ENCODE assay signal across 24 mouse cellular contexts in genomic region chr11:72997529-72998326, GRCm38 (mm10). TPM values are rescaled to one million over a fixed set of nuclear protein-coding genes. Genes with fewer than 3 reads are reported as not detected.
DNase-seq lines count a peak whose midpoint lies in the region; ATAC-seq and TF ChIP-seq lines count a peak whose summit lies in the region.
"Had no signal": no experiment of that assay in that cellular context is flagged by ENCODE, and none has a peak within 500 bp of the region (broad histone marks: within the 10 kb centered on the region; RNA-seq: fewer than 3 reads in every experiment).

No protein-coding gene starts in this region.

- H3K27ac ChIP-seq in liver, embryonic 12.5 days = peak overlapping the region; percentile 18; the same call in 1 of the 2 replicates
- no peak overlapping the region for H3K27ac ChIP-seq in liver, postnatal 0 days (ENCODE audit: low read depth)
- H3K27ac ChIP-seq: embryonic facial prominence, embryonic 12.5 days; hindbrain, embryonic 10.5 days; hindbrain, postnatal 0 days; limb, embryonic 13.5 days; neural tube, embryonic 12.5 days had no signal

- no peak for TF ChIP-seq EP300 in liver, postnatal 0 days (IDR thresholded peaks at IDR 0.05; ENCODE audit: low read depth)

- H3K4me1 ChIP-seq in liver, embryonic 12.5 days = peaks cover 36% of the 10 kb centered on the region
- peaks cover 15% of the 10 kb centered on the region for H3K4me1 ChIP-seq in liver, postnatal 0 days (ENCODE audit: insufficient read depth)
- H3K4me1 ChIP-seq in G1E (ENCODE audit: insufficient read depth, low read depth, low read length) = peaks cover 37% of the 10 kb centered on the region
- H3K4me1 ChIP-seq: embryonic facial prominence, embryonic 12.5 days; neural tube, embryonic 12.5 days had no signal

- intact Hi-C loops in left cerebral cortex, postnatal 10 days (cut with DNase I) = no loop called here

- no peak for DNase-seq in liver, postnatal 0 days
- DNase-seq in G1E (ENCODE audit: low spot score) (peak; percentile 55), ZHBTc4 (ENCODE audit: low read depth, low spot score) (peak; percentile 56)
- no peak for DNase-seq in cerebellum, adult 9-10 months
- DNase-seq in left cerebral cortex, postnatal 10 days (ENCODE audit: extremely low spot score in 1 of 2, low spot score in 2 of 2) = no peak
- no peak for DNase-seq in gastrocnemius, adult 8-10 months (ENCODE audit: low spot score in 2 of 2)
- DNase-seq: adrenal gland, postnatal 14 days; cerebellum, adult 11 months; cerebellum, postnatal 14 days; gastrocnemius, postnatal 14 days; kidney, adult 2 months; spleen, adult 18-20 months; thymus, adult 18-20 months had no signal

- no peaks in the 10 kb centered on the region for H3K36me3 ChIP-seq in liver, embryonic 12.5 days
- H3K36me3 ChIP-seq in liver, postnatal 0 days (replicated peaks; ENCODE audit: insufficient read depth, low read length) = no peaks in the 10 kb centered on the region
- no peaks in the 10 kb centered on the region for H3K36me3 ChIP-seq in G1E (replicated peaks)
- H3K36me3 ChIP-seq: embryonic facial prominence, embryonic 12.5 days; hindbrain, embryonic 10.5 days; limb, embryonic 13.5 days; neural tube, embryonic 12.5 days had no signal

- TF ChIP-seq CTCF in liver, postnatal 0 days (IDR thresholded peaks at IDR 0.05; ENCODE audit: low read depth) = no peak
- TF ChIP-seq CTCF in G1E (IDR thresholded peaks at IDR 0.05; ENCODE audit: low read depth, low read length) = no peak

- H3K4me3 ChIP-seq in liver, embryonic 12.5 days = no peak overlapping the region
- no peak overlapping the region for H3K4me3 ChIP-seq in liver, postnatal 0 days (ENCODE audit: low read depth, low read length)
- H3K4me3 ChIP-seq in G1E (ENCODE audit: low read depth, low read length) = peak overlapping the region; percentile 27; the same call in 1 of the 2 replicates
- H3K4me3 ChIP-seq: embryonic facial prominence, embryonic 12.5 days; erythroblast, embryonic 14.5 days; hindbrain, embryonic 10.5 days; limb, embryonic 13.5 days; neural tube, embryonic 12.5 days had no signal

- no peak for ATAC-seq in liver, embryonic 12.5 days
- ATAC-seq in liver, postnatal 0 days = no peak
- ATAC-seq in G1E (ENCODE audit: extremely low read depth, insufficient number of reproducible peaks, low FRiP score, poor library complexity, severe bottlenecking) = peak; percentile 40; the same call in 1 of the 2 replicates
- 0 out of 2 replicates have a peak, but pooled peaks have one; percentile 4 for ATAC-seq in megakaryocyte progenitor cell, adult 5-6 weeks (replicated peaks; ENCODE audit: poor library complexity)
- ATAC-seq: CD4-positive, CD25-positive, alpha-beta regulatory T cell, adult 4 months; forebrain, embryonic 14.5 days; hindbrain, postnatal 0 days had no signal

- no peaks in the 10 kb centered on the region for H3K27me3 ChIP-seq in liver, embryonic 12.5 days (replicated peaks)
- H3K27me3 ChIP-seq in liver, postnatal 0 days (ENCODE audit: insufficient read depth, low read length) = no peaks in the 10 kb centered on the region
- H3K27me3 ChIP-seq in G1E (ENCODE audit: insufficient read depth, low read length) = peaks cover 13% of the 10 kb centered on the region; the same call in 1 of the 2 replicates
- H3K27me3 ChIP-seq: embryonic facial prominence, embryonic 12.5 days; limb, embryonic 13.5 days; neural tube, embryonic 12.5 days had no signal

- no peaks in the 10 kb centered on the region for H3K9me3 ChIP-seq in liver, embryonic 12.5 days (replicated peaks)
- H3K9me3 ChIP-seq in liver, postnatal 0 days (ENCODE audit: low read length) = no peaks in the 10 kb centered on the region
- no peaks in the 10 kb centered on the region for H3K9me3 ChIP-seq in G1E (replicated peaks)
- H3K9me3 ChIP-seq: embryonic facial prominence, embryonic 12.5 days; hindbrain, embryonic 10.5 days; limb, embryonic 13.5 days; neural tube, embryonic 12.5 days had no signal

- no peak overlapping the region for H3K9ac ChIP-seq in liver, embryonic 12.5 days
- no peak overlapping the region for H3K9ac ChIP-seq in liver, postnatal 0 days (replicated peaks)
- H3K9ac ChIP-seq: embryonic facial prominence, embryonic 12.5 days; limb, embryonic 13.5 days; neural tube, embryonic 12.5 days had no signal

- WGBS in liver, embryonic 12.5 days (ENCODE audit: insufficient replicate concordance) = 36% methylated on average over 13 of the region's 13 CpGs
- 45% methylated on average over 13 of the region's 13 CpGs for WGBS in liver, postnatal 0 days (ENCODE audit: insufficient replicate concordance)

- no peak overlapping the region for H3K4me2 ChIP-seq in liver, embryonic 12.5 days
- H3K4me2 ChIP-seq in liver, postnatal 0 days (ENCODE audit: low read depth, low read length) = no peak overlapping the region
- H3K4me2 ChIP-seq: embryonic facial prominence, embryonic 12.5 days; limb, embryonic 13.5 days; midbrain, embryonic 11.5 days; neural tube, embryonic 12.5 days had no signal

RNA-seq across cellular contexts. Expression of gene P2rx1, which starts 1.2 kb away (rescaled TPM):
- 12.7 and 15.0 TPM in 2 replicates for polyA plus RNA-seq in liver, embryonic 12.5 days (2016; fragmentation: Nextera tagmentation; extraction: Ambion mirVana)
- 7.0 and 7.9 TPM in 2 replicates for polyA plus RNA-seq in liver, postnatal 0 days (2015; fragmentation: Nextera tagmentation; extraction: Ambion mirVana)
- 11.4 and 12.0 TPM in 2 replicates for total RNA-seq in G1E (2014; fragmentation: Nextera tagmentation)
- 46.9 and 53.7 TPM in 2 replicates for total RNA-seq in G1E (2017)
- 11.7 and 14.8 TPM in 2 replicates for polyA plus RNA-seq in G1E (2012)
- 6.8 and 9.3 TPM in 2 replicates for total RNA-seq in megakaryocyte progenitor cell, adult 5-6 weeks (2015)
- 3.8 and 5.2 TPM in 2 replicates for total RNA-seq in megakaryocyte progenitor cell, adult 5-6 weeks (2017)
- total RNA-seq in left cerebral cortex, postnatal 10 days (2021) = 1 to 10 TPM in 1 of 2 experiments, under 1 TPM in 1; 0.87 to 1.0 TPM
- under 1 TPM; 0.24 to 0.52 (median 0.34) TPM for total RNA-seq in gastrocnemius, adult 8-10 months (2022)

RNA-seq across cellular contexts. Expression of gene Camkk1, which starts 21.1 kb away (rescaled TPM):
- 1.8 and 1.9 TPM in 2 replicates for polyA plus RNA-seq in liver, embryonic 12.5 days (2016; fragmentation: Nextera tagmentation; extraction: Ambion mirVana)
- polyA plus RNA-seq in liver, postnatal 0 days (2015; fragmentation: Nextera tagmentation; extraction: Ambion mirVana) = 0.76 and 0.78 TPM in 2 replicates
- total RNA-seq in G1E (2014; fragmentation: Nextera tagmentation) = 1.9 and 4.2 TPM in 2 replicates
- total RNA-seq in G1E (2017) = 13.1 and 13.8 TPM in 2 replicates
- polyA plus RNA-seq in G1E (2012) = 8.9 and 9.9 TPM in 2 replicates
- 0.35 and 0.59 TPM in 2 replicates for total RNA-seq in megakaryocyte progenitor cell, adult 5-6 weeks (2015)
- total RNA-seq in megakaryocyte progenitor cell, adult 5-6 weeks (2017) = 1.2 and 1.4 TPM in 2 replicates
- total RNA-seq in left cerebral cortex, postnatal 10 days (2021) = 10 to 100 TPM; 33.6 to 34.1 TPM
- total RNA-seq in gastrocnemius, adult 8-10 months (2022) = under 1 TPM; 0.22 to 0.32 (median 0.28) TPM

RNA-seq across cellular contexts. Expression of gene Atp2a3, which starts 36.8 kb away (rescaled TPM):
- 17.5 and 18.9 TPM in 2 replicates for polyA plus RNA-seq in liver, embryonic 12.5 days (2016; fragmentation: Nextera tagmentation; extraction: Ambion mirVana)
- polyA plus RNA-seq in liver, postnatal 0 days (2015; fragmentation: Nextera tagmentation; extraction: Ambion mirVana) = 13.5 and 14.6 TPM in 2 replicates
- total RNA-seq in G1E (2014; fragmentation: Nextera tagmentation) (56.9 and 63.9 TPM in 2 replicates), G1E (2017) (79.9 and 101 TPM in 2 replicates)
- 79.0 and 95.8 TPM in 2 replicates for polyA plus RNA-seq in G1E (2012)
- total RNA-seq in megakaryocyte progenitor cell, adult 5-6 weeks (2015) = 52.1 and 63.7 TPM in 2 replicates
- total RNA-seq in megakaryocyte progenitor cell, adult 5-6 weeks (2017) = 74.9 and 82.5 TPM in 2 replicates
- 1 to 10 TPM; 6.0 to 6.8 TPM for total RNA-seq in left cerebral cortex, postnatal 10 days (2021)
- total RNA-seq in gastrocnemius, adult 8-10 months (2022) = 1 to 10 TPM; 3.4 to 6.6 (median 4.9) TPM

RNA-seq across cellular contexts. Expression of gene Ncbp3, which starts 49.9 kb away (rescaled TPM):
- 7.5 and 7.9 TPM in 2 replicates for polyA plus RNA-seq in liver, embryonic 12.5 days (2016; fragmentation: Nextera tagmentation; extraction: Ambion mirVana)
- polyA plus RNA-seq in liver, postnatal 0 days (2015; fragmentation: Nextera tagmentation; extraction: Ambion mirVana) = 2.7 TPM in 2 replicates
- total RNA-seq in G1E (2014; fragmentation: Nextera tagmentation) = 23.9 and 25.0 TPM in 2 replicates
- 20.0 and 24.2 TPM in 2 replicates for total RNA-seq in G1E (2017)
- polyA plus RNA-seq in G1E (2012) = 11.2 and 13.3 TPM in 2 replicates
- 9.6 and 10.2 TPM in 2 replicates for total RNA-seq in megakaryocyte progenitor cell, adult 5-6 weeks (2015)
- 12.7 and 15.1 TPM in 2 replicates for total RNA-seq in megakaryocyte progenitor cell, adult 5-6 weeks (2017)
- total RNA-seq in left cerebral cortex, postnatal 10 days (2021) = 1 to 10 TPM; 8.3 to 9.1 TPM
- 1 to 10 TPM; 2.3 to 3.3 (median 2.9) TPM for total RNA-seq in gastrocnemius, adult 8-10 months (2022)

Comparison
In these comparisons a context has a peak if more than half of its experiments do, and no peak if none do; other contexts are left out.
1. ATAC-seq: peak in G1E (single experiment) and megakaryocyte progenitor cell, adult 5-6 weeks (single experiment); none in liver, embryonic 12.5 days (single experiment) and liver, postnatal 0 days (single experiment).
2. DNase-seq: peak in G1E (single experiment) and ZHBTc4 (single experiment); none in liver, postnatal 0 days (single experiment), cerebellum, adult 9-10 months (single experiment), left cerebral cortex, postnatal 10 days (0 of 2) and gastrocnemius, adult 8-10 months (0 of 2).
3. RNA of gene Atp2a3, which starts 36.8 kb away (total RNA-seq): 56.9 to 101 TPM in G1E and 52.1 to 82.5 TPM in megakaryocyte progenitor cell, adult 5-6 weeks; 6.0 to 6.8 TPM in left cerebral cortex, postnatal 10 days and 3.4 to 6.6 TPM in gastrocnemius, adult 8-10 months; every median in the first group is over 4 times any median in the second.